Mouse (Mus musculus): Measurements from ENCODE around the gene Sprn. TPM values are rescaled to one million over a fixed set of nuclear protein-coding genes. Genes with fewer than 3 reads are reported as not detected.
A peak's percentile ranks its signal among the peaks of the same experiment; 100 is the strongest.

Gene Sprn
- polyA plus RNA-seq, 1 experiment from 2014 or later = 1.6 TPM

DNA sequence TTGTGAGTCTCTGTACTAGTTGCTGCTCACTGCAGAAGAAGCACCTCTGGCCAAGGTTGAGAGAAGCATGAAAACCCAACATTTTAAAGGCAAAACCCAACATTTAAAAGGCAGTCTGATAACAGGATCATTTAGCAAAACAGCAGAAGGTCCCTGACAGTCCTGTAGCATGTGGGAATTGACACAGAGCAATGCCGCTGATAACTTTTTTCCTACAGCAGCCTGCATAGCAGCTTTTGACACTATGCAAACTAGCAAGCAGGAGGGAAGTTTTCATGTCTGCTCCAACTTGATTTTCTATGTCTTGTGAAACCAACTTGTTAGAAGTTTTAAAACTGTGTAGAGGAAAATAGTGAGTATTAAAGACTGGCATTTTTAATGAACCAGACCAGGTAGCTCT lies 30.3 kb downstream of the Sprn start:
- Histone ChIP-seq H3K36me3 (ENCODE audit: control insufficient read depth, insufficient read depth, low read length) (0 out of 2 replicates have a peak, but pooled peaks cover 4% of the 10 kb centered on the region), H3K4me2 (ENCODE audit: low read depth, low read length) (no peak overlapping the region), H3K27ac (replicated peaks; ENCODE audit: low read depth, low read length) (no peak overlapping the region), H3K9ac (ENCODE audit: low read depth, low read length) (no peak overlapping the region), H3K4me1 (ENCODE audit: control insufficient read depth, insufficient read depth, low read length) (0 out of 2 replicates have a peak, but pooled peaks cover 4% of the 10 kb centered on the region), H3K27me3 (replicated peaks; ENCODE audit: control insufficient read depth, insufficient read depth, low read length) (no peaks in the 10 kb centered on the region), H3K9me3 (ENCODE audit: control insufficient read depth, low read length) (no peaks in the 10 kb centered on the region), H3K4me3 (ENCODE audit: low read depth, low read length) (no peak overlapping the region)
- DNase-seq (ENCODE audit: low spot score) = no peak
- 91% methylated on average over 1 of the region's 1 CpGs for WGBS
- ATAC-seq (ENCODE audit: low read depth) = no peak

DNA sequence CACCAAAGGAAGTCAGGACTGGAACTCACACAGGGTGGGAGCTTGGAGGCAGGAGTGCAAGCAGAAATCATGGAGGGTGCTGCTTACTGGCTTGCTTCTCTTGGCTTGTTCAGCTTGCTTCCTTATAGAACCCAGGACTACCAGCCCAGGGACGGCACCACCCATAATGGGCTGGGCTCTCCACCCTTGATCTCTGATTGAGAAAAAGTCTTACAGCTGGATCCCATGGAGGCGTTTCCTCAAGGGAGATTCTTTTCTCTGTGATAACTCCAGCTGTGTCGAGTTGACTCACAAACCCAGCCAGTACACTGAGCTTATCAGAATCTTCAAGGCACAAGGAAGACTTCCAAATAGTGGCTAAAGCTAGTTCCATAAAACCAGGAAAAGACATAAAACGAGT lies 31.9 kb downstream of the Sprn start:
- no peak for ATAC-seq (ENCODE audit: low read depth)
- 33% methylated on average over 4 of the region's 4 CpGs for WGBS

DNA sequence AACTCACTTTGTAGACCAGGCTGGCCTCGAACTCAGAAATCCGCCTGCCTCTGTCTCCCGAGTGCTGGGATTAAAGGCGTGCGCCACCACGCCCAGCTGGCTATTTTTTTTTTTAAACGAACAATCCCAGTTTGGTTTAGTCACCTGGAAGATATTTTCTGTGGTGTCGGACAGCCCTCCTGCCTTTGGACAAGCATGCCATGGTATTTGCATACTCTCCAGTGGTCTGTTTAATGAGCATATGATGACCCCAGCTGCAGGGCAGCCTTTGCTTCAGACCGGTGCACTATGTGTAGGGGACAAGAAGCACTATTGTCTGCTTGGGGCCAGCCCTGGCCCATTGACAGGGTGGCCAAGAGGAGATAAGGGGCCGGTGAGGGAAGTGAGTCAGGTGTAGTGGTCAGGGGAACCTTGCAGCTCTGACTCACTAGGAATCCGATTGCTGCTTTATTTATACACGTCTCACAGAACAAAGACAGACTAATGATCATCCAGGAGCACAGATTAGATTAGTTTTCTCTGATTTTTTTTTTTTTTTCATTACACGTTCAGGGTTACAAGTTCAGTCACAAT lies 33.3 kb downstream of the Sprn start:
- Histone ChIP-seq H3K4me3 (ENCODE audit: low read depth, low read length) (no peak overlapping the region), H3K4me1 (ENCODE audit: control insufficient read depth, insufficient read depth, low read length) (no peaks in the 10 kb centered on the region), H3K36me3 (ENCODE audit: control insufficient read depth, insufficient read depth, low read length) (no peaks in the 10 kb centered on the region), H3K27ac (replicated peaks; ENCODE audit: low read depth, low read length) (no peak overlapping the region), H3K9ac (ENCODE audit: low read depth, low read length) (no peak overlapping the region), H3K4me2 (ENCODE audit: low read depth, low read length) (no peak overlapping the region), H3K27me3 (replicated peaks; ENCODE audit: control insufficient read depth, insufficient read depth, low read length) (no peaks in the 10 kb centered on the region), H3K9me3 (ENCODE audit: control insufficient read depth, low read length) (no peaks in the 10 kb centered on the region)
- 63% methylated on average over 12 of the region's 13 CpGs for WGBS
- no peak for DNase-seq (ENCODE audit: low spot score)
- ATAC-seq (ENCODE audit: low read depth) = no peak

More for the DNA sequence above, 31.9 kb downstream of the Sprn start:
- Histone ChIP-seq H3K4me3 (ENCODE audit: low read depth, low read length) (no peak overlapping the region), H3K4me1 (ENCODE audit: control insufficient read depth, insufficient read depth, low read length) (0 out of 2 replicates have a peak, but pooled peaks cover 4% of the 10 kb centered on the region), H3K4me2 (ENCODE audit: low read depth, low read length) (no peak overlapping the region), H3K27ac (replicated peaks; ENCODE audit: low read depth, low read length) (no peak overlapping the region), H3K27me3 (replicated peaks; ENCODE audit: control insufficient read depth, insufficient read depth, low read length) (no peaks in the 10 kb centered on the region), H3K9ac (ENCODE audit: low read depth, low read length) (no peak overlapping the region), H3K36me3 (ENCODE audit: control insufficient read depth, insufficient read depth, low read length) (no peaks in the 10 kb centered on the region), H3K9me3 (ENCODE audit: control insufficient read depth, low read length) (no peaks in the 10 kb centered on the region)
- no peak for DNase-seq (ENCODE audit: low spot score)

DNA sequence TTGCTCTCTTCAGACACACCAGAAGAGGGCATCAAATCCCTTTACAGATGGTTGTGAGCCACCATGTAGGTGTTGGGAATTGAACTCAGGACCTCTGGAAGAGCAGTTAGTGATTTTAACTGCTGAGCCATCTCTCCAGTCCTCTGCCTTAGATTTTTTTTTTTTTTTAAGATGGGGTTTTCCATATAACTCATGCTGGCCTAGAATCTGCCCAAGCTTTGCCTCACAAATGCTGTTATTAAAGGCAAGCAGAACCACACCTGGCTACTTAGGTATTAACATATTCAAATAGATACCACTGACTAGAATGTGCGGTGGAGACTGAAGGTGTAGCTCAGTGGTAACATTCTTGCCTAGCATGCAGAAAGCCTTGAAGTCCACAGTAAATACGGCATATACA lies 34.2 kb downstream of the Sprn start:
- H3K27ac ChIP-seq (replicated peaks; ENCODE audit: low read depth, low read length) = no peak overlapping the region
- H3K4me1 ChIP-seq (ENCODE audit: control insufficient read depth, insufficient read depth, low read length) = no peaks in the 10 kb centered on the region
- no peaks in the 10 kb centered on the region for H3K36me3 ChIP-seq (ENCODE audit: control insufficient read depth, insufficient read depth, low read length)
- ATAC-seq (ENCODE audit: low read depth) (no peak), DNase-seq (ENCODE audit: low spot score) (no peak)
- H3K27me3 ChIP-seq (replicated peaks; ENCODE audit: control insufficient read depth, insufficient read depth, low read length) = no peaks in the 10 kb centered on the region
- WGBS = 91% methylated on average over 2 of the region's 2 CpGs
- no peak overlapping the region for H3K4me3 ChIP-seq (ENCODE audit: low read depth, low read length)
- no peaks in the 10 kb centered on the region for H3K9me3 ChIP-seq (ENCODE audit: control insufficient read depth, low read length)
- H3K9ac ChIP-seq (ENCODE audit: low read depth, low read length) = no peak overlapping the region
- H3K4me2 ChIP-seq (ENCODE audit: low read depth, low read length) = no peak overlapping the region

DNA sequence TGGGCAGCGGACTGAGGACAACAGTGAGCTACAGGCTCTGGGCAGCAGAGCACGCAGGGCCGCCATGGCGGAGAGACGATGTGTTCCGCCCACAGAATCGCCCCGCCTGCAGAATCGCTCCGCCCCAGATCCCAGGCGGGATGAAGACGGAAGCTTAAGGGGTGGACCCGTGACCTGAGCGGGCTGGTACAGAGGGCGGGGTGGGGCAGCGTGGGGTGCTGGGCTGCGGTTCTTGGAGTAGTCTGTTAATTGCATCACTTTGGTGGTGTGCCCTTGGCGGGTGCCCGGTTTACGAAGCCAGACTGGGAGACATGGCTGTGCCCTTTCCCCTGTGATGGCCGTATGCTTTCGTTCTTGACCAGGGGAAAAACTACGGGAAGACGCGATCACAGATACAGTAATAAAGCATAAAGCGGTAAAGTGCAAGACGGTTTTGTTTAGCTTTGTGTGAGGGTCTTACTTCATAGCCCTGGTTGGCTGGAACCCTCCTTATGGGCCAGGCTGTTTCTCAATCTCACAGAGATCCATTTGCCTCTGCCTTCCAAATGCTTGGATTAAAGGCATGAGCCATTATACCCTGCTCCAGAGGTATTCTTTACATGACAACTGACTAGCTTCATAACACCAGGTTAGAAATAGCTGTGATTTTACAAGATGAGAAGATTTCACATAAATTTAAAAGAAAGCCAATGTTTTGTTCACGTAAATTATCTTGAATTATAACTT lies 38.2 kb downstream of the Sprn start, which contains the start of gene Echs1:
Gene Echs1, minus strand, starts transcription at position 148 of the 726 bp plus-strand sequence.
- peak within 1 kb of the TSS; percentile 80 for H3K9ac ChIP-seq (ENCODE audit: low read depth, low read length)
- H3K36me3 ChIP-seq (ENCODE audit: control insufficient read depth, insufficient read depth, low read length) = peaks cover 14% of the 10 kb centered on the region; the same call in 1 of the 2 replicates
- peak within 1 kb of the TSS; percentile 85 for H3K27ac ChIP-seq (replicated peaks; ENCODE audit: low read depth, low read length)
- DNase-seq (ENCODE audit: low spot score) (peak; percentile 94), ATAC-seq (ENCODE audit: low read depth) (peak; percentile 94)
- H3K4me2 ChIP-seq (ENCODE audit: low read depth, low read length) = peak within 1 kb of the TSS; percentile 89
- no peaks in the 10 kb centered on the region for H3K4me1 ChIP-seq (ENCODE audit: control insufficient read depth, insufficient read depth, low read length)
- 5% methylated on average over 22 of the region's 28 CpGs for WGBS
- H3K4me3 ChIP-seq (ENCODE audit: low read depth, low read length) = peak within 1 kb of the TSS; percentile 82
- no peaks in the 10 kb centered on the region for H3K27me3 ChIP-seq (replicated peaks; ENCODE audit: control insufficient read depth, insufficient read depth, low read length)
- no peaks in the 10 kb centered on the region for H3K9me3 ChIP-seq (ENCODE audit: control insufficient read depth, low read length)

DNA sequence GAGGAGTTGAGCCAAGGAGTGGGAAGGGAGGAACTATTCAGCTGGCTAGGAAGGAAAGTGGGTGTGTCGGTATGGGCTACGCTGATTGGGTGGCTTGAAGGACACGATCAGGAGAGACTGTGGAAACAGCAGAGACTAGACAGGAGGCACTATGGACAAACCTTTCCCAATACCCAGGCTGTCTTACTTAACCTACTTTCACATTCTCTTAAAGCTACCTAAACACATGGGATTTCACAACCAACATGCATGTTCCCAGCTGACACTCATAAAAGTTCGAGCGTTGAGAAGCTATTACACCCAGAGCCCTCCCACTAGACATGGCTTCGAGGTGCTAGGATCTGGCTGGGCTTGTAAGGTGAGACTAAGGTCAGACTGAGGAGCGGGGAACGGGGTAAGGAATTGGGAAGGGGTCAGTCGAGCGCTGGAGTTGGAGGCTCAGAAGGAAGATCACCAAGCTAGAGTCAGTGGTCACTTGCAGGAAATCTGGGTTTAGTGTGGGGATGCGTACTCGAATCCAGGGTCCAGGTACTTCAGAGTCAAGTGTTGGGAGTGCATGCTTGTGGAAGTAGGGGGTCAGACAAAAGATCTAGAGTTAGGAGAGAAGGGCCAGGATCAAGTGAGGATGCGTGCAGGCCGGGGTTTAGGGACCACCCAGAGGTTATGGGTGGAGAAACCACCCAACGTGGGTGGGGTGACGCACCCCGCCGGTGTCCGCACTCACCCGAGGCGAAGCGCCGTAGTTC lies 38.9 kb downstream of the Sprn start, which contains the start of gene Paox:
Gene Paox, plus strand, starts transcription at position 217 of the 746 bp plus-strand sequence.
- Histone ChIP-seq H3K9me3 (ENCODE audit: control insufficient read depth, low read length) (no peaks in the 10 kb centered on the region), H3K4me1 (ENCODE audit: control insufficient read depth, insufficient read depth, low read length) (no peaks in the 10 kb centered on the region), H3K9ac (ENCODE audit: low read depth, low read length) (peak within 1 kb of the TSS; percentile 80), H3K4me2 (ENCODE audit: low read depth, low read length) (peak within 1 kb of the TSS; percentile 89), H3K27ac (replicated peaks; ENCODE audit: low read depth, low read length) (peak within 1 kb of the TSS; percentile 85), H3K36me3 (ENCODE audit: control insufficient read depth, insufficient read depth, low read length) (peaks cover 18% of the 10 kb centered on the region), H3K4me3 (ENCODE audit: low read depth, low read length) (peak within 1 kb of the TSS; percentile 82), H3K27me3 (replicated peaks; ENCODE audit: control insufficient read depth, insufficient read depth, low read length) (no peaks in the 10 kb centered on the region)
- ATAC-seq (ENCODE audit: low read depth) = peak; percentile 79
- WGBS = under 1% methylated on average over 22 of the region's 23 CpGs
- DNase-seq (ENCODE audit: low spot score) = peak; percentile 86

DNA sequence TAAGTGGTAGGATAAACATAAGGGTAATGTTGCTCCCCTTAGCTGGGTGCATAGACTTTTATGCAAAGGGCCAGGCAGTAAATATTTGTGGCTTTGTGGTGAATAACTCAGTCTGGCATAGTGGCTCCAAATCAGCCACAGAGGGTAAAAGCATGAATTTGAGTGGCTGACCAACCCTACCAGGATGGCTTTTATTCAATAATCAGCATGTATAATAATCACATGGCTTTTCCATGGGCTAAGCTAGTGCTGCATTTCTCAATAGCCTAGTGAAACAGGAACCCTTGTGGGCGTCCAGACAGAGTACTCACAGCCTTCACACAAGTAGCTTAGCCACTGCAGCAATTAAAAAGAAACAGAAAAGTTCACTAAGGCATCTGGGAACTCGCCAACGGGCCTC lies 42.7 kb downstream of the Sprn start:
- peaks cover 56% of the 10 kb centered on the region for H3K36me3 ChIP-seq (ENCODE audit: control insufficient read depth, insufficient read depth, low read length)
- H3K4me3 ChIP-seq (ENCODE audit: low read depth, low read length) = no peak overlapping the region
- H3K4me2 ChIP-seq (ENCODE audit: low read depth, low read length) = no peak overlapping the region
- no peak overlapping the region for H3K9ac ChIP-seq (ENCODE audit: low read depth, low read length)
- H3K27ac ChIP-seq (replicated peaks; ENCODE audit: low read depth, low read length) = no peak overlapping the region
- ATAC-seq (ENCODE audit: low read depth) (peak; percentile 34; the same call in 1 of the 2 replicates), DNase-seq (ENCODE audit: low spot score) (peak; percentile 63)
- H3K27me3 ChIP-seq (replicated peaks; ENCODE audit: control insufficient read depth, insufficient read depth, low read length) = no peaks in the 10 kb centered on the region
- H3K9me3 ChIP-seq (ENCODE audit: control insufficient read depth, low read length) = no peaks in the 10 kb centered on the region
- 61% methylated on average over 3 of the region's 3 CpGs for WGBS
- H3K4me1 ChIP-seq (ENCODE audit: control insufficient read depth, insufficient read depth, low read length) = no peaks in the 10 kb centered on the region

DNA sequence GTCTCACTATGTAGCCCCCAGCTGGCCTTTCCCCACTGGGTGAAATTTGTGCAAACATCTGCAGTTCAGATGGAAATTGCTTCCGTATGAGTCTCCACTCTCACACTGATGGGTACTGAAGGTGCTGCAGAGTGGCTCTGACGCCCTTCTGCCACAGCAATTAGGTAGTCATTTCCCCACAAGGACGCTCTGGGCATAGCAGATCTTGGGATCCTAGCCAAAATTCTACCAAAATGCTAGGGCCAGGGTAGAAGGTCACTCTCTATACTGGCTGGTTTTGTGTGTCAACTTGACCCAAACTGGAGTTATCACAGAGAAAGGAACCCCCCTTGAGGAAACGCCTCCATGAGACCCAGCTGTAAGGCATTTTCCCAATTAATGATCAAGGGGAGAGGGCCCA lies 50.7 kb downstream of the Sprn start:
- ATAC-seq (ENCODE audit: low read depth) (no peak), DNase-seq (ENCODE audit: low spot score) (no peak)
- Histone ChIP-seq H3K9ac (ENCODE audit: low read depth, low read length) (no peak overlapping the region), H3K4me3 (ENCODE audit: low read depth, low read length) (no peak overlapping the region), H3K4me2 (ENCODE audit: low read depth, low read length) (no peak overlapping the region), H3K27ac (replicated peaks; ENCODE audit: low read depth, low read length) (no peak overlapping the region), H3K36me3 (ENCODE audit: control insufficient read depth, insufficient read depth, low read length) (peaks cover 40% of the 10 kb centered on the region), H3K9me3 (ENCODE audit: control insufficient read depth, low read length) (no peaks in the 10 kb centered on the region), H3K4me1 (ENCODE audit: control insufficient read depth, insufficient read depth, low read length) (peaks cover 5% of the 10 kb centered on the region; the same call in 1 of the 2 replicates), H3K27me3 (replicated peaks; ENCODE audit: control insufficient read depth, insufficient read depth, low read length) (no peaks in the 10 kb centered on the region)
- WGBS = 55% methylated on average over 4 of the region's 4 CpGs
